Mouse (Mus musculus): ENCODE results near the gene Extl1. TPM values are rescaled to one million over a fixed set of nuclear protein-coding genes. Genes with fewer than 3 reads are reported as not detected.
"Not testable (repeated sequence)": the region's sequence is repeated elsewhere in the genome, so short reads cannot be mapped to it uniquely, and the experiment has no call there.

Extl1 gene
- 0.32 and 0.40 TPM in 2 replicates for polyA plus RNA-seq (2012; rRNA removed)

DNA sequence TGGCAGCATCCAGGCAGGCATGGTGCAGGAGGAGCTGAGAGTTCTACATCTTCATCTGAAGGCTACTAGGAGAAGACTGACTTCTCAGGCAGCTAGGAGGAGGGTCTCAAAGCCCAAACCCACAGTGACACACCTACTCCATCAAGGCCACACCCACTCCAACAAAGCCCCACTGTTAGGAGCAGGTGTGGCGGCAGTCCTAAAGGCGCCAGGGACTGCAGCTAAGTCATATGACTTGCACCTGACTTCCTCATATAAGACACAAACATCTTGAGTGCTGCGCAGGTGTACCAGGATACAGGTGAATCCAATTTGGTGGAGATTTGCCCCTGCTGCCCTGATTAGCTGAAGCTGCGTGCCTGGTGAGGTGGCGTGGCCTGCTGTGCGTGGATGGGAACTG lies at the start of gene Extl1:
Gene Extl1 (minus strand): TSS at position 101 of the 400 bp plus-strand sequence.
- DNase-seq (ENCODE audit: low read depth): not testable (repeated sequence)

DNA sequence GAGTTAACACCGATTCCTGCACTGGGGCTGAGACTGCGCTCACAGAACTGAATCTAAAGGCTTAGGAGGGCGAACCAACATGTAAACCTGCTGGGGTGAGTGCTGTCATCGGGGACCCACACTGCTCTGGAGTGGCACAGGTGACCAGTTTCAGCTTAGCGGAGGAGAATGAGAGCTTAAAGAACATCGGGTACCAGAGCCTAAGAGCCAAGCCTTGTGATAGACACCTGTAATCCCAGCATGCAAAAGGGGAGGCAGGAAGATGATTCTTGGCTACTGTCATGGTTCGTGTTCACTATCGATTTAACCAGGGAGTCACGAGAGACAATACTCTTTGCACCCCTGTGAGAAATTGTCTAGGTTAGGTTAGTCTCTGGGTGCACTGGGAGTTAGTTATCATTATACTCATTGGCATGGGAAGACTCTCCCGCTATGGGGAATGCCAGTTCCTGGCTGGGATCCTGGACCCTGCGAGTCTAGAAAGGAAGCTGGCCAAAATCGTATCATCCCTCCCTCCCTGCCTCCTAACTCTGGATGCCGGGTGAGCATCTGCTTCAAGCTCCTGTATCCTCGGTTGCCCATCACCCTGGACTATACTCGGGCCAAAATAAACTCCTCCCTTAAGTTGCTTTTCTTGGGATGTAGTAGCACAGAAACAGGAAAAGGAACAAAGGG lies 49.2 kb upstream of the Extl1 start:
- no peak for DNase-seq (ENCODE audit: low read depth)
- TF ChIP-seq POLR2A (IDR thresholded peaks at IDR 0.05; ENCODE audit: borderline replicate concordance, extremely low read depth, insufficient read depth, insufficient read length, poor library complexity, severe bottlenecking): no peak
- TF ChIP-seq CTCF (IDR thresholded peaks at IDR 0.05; ENCODE audit: borderline replicate concordance, extremely low read depth, insufficient read depth, insufficient read length): no peak

GRCm38 (mm10) chr4:134430381-134431004 lies 46.8 kb upstream of the Extl1 start:
- peak; percentile 98 for DNase-seq (ENCODE audit: low read depth)
- no peak for TF ChIP-seq POLR2A (IDR thresholded peaks at IDR 0.05; ENCODE audit: borderline replicate concordance, extremely low read depth, insufficient read depth, insufficient read length, poor library complexity, severe bottlenecking)
- no peak for TF ChIP-seq CTCF (IDR thresholded peaks at IDR 0.05; ENCODE audit: borderline replicate concordance, extremely low read depth, insufficient read depth, insufficient read length)

GRCm38 (mm10) chr4:134425088-134425487 lies 41.4 kb upstream of the Extl1 start:
- no peak for DNase-seq (ENCODE audit: low read depth)
- TF ChIP-seq CTCF (IDR thresholded peaks at IDR 0.05; ENCODE audit: borderline replicate concordance, extremely low read depth, insufficient read depth, insufficient read length) (no peak), POLR2A (IDR thresholded peaks at IDR 0.05; ENCODE audit: borderline replicate concordance, extremely low read depth, insufficient read depth, insufficient read length, poor library complexity, severe bottlenecking) (no peak)

GRCm38 (mm10) chr4:134423949-134424348 lies 40.3 kb upstream of the Extl1 start:
- TF ChIP-seq CTCF (IDR thresholded peaks at IDR 0.05; ENCODE audit: borderline replicate concordance, extremely low read depth, insufficient read depth, insufficient read length) (no peak), POLR2A (IDR thresholded peaks at IDR 0.05; ENCODE audit: borderline replicate concordance, extremely low read depth, insufficient read depth, insufficient read length, poor library complexity, severe bottlenecking) (no peak)
- DNase-seq (ENCODE audit: low read depth): no peak

- TF ChIP-seq POLR2A (IDR thresholded peaks at IDR 0.05; ENCODE audit: borderline replicate concordance, extremely low read depth, insufficient read depth, insufficient read length, poor library complexity, severe bottlenecking): no peak
- no peak for TF ChIP-seq CTCF (IDR thresholded peaks at IDR 0.05; ENCODE audit: borderline replicate concordance, extremely low read depth, insufficient read depth, insufficient read length)
- peak; percentile 60 for DNase-seq (ENCODE audit: low read depth)
Observed at GRCm38 (mm10) chr4:134421971-134422370, 38.3 kb upstream of the Extl1 start.

DNA sequence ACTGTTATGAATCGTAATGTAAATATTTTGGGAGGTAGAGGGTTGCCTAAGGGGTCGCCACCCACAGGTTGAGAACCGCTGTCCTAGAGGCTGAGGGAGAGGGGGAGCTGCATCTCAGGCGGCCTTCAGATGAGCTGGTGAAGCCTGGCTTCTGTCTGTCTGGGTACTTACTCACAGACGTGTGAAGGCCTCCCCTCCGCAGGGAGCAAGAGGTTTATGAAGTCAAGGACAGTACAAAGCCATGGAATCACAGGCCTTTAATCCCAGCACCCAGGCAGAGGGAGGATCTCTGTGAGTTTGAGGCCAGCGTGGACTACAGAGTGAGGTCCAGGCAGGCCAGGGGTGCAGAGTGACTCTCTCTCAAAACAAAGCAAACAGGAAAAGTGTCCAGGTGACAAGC lies 33.5 kb upstream of the Extl1 start:
- TF ChIP-seq POLR2A (IDR thresholded peaks at IDR 0.05; ENCODE audit: borderline replicate concordance, extremely low read depth, insufficient read depth, insufficient read length, poor library complexity, severe bottlenecking): no peak
- no peak for TF ChIP-seq CTCF (IDR thresholded peaks at IDR 0.05; ENCODE audit: borderline replicate concordance, extremely low read depth, insufficient read depth, insufficient read length)
- DNase-seq (ENCODE audit: low read depth): no peak

DNA sequence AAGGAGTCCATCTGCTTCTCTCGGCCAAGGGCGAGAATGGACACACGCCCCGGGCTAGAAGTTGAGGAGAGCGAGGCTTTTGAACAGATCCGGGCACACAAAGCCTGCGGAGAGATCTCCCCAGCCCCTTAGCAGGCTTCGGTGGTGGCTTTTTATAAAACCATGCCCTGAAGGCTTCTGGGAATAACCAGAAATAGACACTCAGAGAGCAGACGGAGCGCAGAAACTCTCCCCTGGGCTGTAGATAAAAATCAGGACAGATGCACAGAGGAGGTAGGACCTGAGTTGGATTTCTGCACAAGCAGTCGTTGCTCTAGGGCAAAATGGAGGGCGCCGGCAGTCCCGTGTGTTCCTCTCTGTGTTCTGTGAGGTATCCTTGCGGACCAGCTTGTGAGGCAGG lies 33.0 kb upstream of the Extl1 start:
- TF ChIP-seq CTCF (IDR thresholded peaks at IDR 0.05; ENCODE audit: borderline replicate concordance, extremely low read depth, insufficient read depth, insufficient read length) (no peak), POLR2A (IDR thresholded peaks at IDR 0.05; ENCODE audit: borderline replicate concordance, extremely low read depth, insufficient read depth, insufficient read length, poor library complexity, severe bottlenecking) (no peak)
- peak; percentile 27 for DNase-seq (ENCODE audit: low read depth)

DNA sequence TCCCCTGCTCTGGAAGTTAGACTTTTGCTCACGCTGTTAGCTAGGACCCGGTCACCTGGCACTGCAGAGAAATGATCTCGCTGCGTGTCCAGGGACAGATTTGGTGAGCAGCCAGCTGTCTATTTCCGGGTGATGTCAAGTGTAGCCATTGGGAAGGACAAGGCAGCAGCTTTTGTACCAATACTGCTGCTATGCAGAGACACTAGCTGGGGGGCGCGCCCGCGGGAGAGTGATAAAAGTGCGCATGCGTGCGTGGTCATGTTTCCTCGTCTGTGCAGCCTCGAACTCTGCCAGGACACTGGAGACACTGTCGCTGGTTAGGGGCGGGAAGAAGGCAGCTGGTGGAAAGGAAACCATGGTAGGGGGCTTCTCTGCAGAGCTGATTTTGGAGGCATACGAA lies 32.5 kb upstream of the Extl1 start:
- DNase-seq (ENCODE audit: low read depth): no peak
- no peak for TF ChIP-seq CTCF (IDR thresholded peaks at IDR 0.05; ENCODE audit: borderline replicate concordance, extremely low read depth, insufficient read depth, insufficient read length)
- TF ChIP-seq POLR2A (IDR thresholded peaks at IDR 0.05; ENCODE audit: borderline replicate concordance, extremely low read depth, insufficient read depth, insufficient read length, poor library complexity, severe bottlenecking): no peak

DNA sequence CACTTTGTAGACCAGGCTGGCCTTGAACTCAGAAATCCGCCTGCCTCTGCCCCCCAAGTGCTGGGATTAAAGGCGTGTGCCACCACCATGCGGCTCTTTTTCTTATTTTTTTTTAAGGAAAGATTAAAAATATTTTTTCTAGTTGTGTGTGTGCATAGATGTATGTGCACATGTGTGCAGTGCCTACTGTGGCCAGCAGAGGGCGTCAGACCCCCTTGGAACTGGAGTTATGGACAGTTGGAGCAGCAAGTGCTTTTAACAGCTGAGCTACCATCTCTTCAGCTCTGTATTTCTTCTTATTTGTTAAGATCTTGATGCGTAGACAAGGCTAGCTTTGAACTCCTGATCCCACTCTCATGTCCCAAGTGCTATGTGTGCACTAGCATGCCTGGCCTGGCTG lies 25.6 kb upstream of the Extl1 start:
- TF ChIP-seq POLR2A (IDR thresholded peaks at IDR 0.05; ENCODE audit: borderline replicate concordance, extremely low read depth, insufficient read depth, insufficient read length, poor library complexity, severe bottlenecking) (no peak), CTCF (IDR thresholded peaks at IDR 0.05; ENCODE audit: borderline replicate concordance, extremely low read depth, insufficient read depth, insufficient read length) (peak; percentile 60)
- no peak for DNase-seq (ENCODE audit: low read depth)

- TF ChIP-seq CTCF (IDR thresholded peaks at IDR 0.05; ENCODE audit: borderline replicate concordance, extremely low read depth, insufficient read depth, insufficient read length): 0 out of 2 replicates have a peak, but pooled peaks have one; percentile 10
- no peak for TF ChIP-seq POLR2A (IDR thresholded peaks at IDR 0.05; ENCODE audit: borderline replicate concordance, extremely low read depth, insufficient read depth, insufficient read length, poor library complexity, severe bottlenecking)
- peak; percentile 39 for DNase-seq (ENCODE audit: low read depth)
Observed at GRCm38 (mm10) chr4:134403721-134404120, 20.1 kb upstream of the Extl1 start.
